Mouse (Mus musculus) cerebellum, adult 11-12 months (tissue): ENCODE measurements at regions not wholly inside any gene's neighbourhood (a gene's known extent, or its start where the extent isn't known, plus 50 kb on each side); places are given as distances from the start of the nearest gene placed in this dataset.
"Not testable (repeated sequence)": the region's sequence is repeated elsewhere in the genome, so short reads cannot be mapped to it uniquely, and the experiment has no call there.

Source experiments
- DNase-seq: peaks from one replicate; pipeline ENCODE4 v3.0.0; 2022

- no peak for DNase-seq
Measured at GRCm38 (mm10) chr12:79988401-79989358, 124.1 kb downstream of the Zfp36l1 start.

- no peak for DNase-seq
Measured at GRCm38 (mm10) chr12:79986241-79986976, 126.4 kb downstream of the Zfp36l1 start.

- DNase-seq: no peak
Measured at GRCm38 (mm10) chr12:79984985-79985747, 127.6 kb downstream of the Zfp36l1 start.

GRCm38 (mm10) chr12:79984025-79984790, 128.6 kb downstream of the Zfp36l1 start:
- no peak for DNase-seq

GRCm38 (mm10) chr12:79983232-79983631, 129.6 kb downstream of the Zfp36l1 start:
- DNase-seq: no peak

- not testable (repeated sequence) for DNase-seq
Measured at GRCm38 (mm10) chr12:79982497-79982896, 130.3 kb downstream of the Zfp36l1 start.

- no peak for DNase-seq
Measured at GRCm38 (mm10) chr12:79980711-79981110, 132.1 kb downstream of the Zfp36l1 start.

GRCm38 (mm10) chr12:79977136-79977535, 135.7 kb downstream of the Zfp36l1 start:
- no peak for DNase-seq

GRCm38 (mm10) chr12:79975466-79976239, 137.2 kb downstream of the Zfp36l1 start:
- no peak for DNase-seq

- DNase-seq: no peak
Measured at GRCm38 (mm10) chr12:79975050-79975449, 137.8 kb downstream of the Zfp36l1 start.

- no peak for DNase-seq
Measured at GRCm38 (mm10) chr12:79974530-79974929, 138.3 kb downstream of the Zfp36l1 start.

GRCm38 (mm10) chr12:79973566-79974230, 139.1 kb downstream of the Zfp36l1 start:
- no peak for DNase-seq

- DNase-seq: no peak
Measured at GRCm38 (mm10) chr12:79970981-79971390, 141.8 kb downstream of the Zfp36l1 start.

GRCm38 (mm10) chr12:79970227-79970901, 142.4 kb downstream of the Zfp36l1 start:
- peak; percentile 28 for DNase-seq

GRCm38 (mm10) chr12:79969346-79970226, 143.2 kb downstream of the Zfp36l1 start:
- no peak for DNase-seq

- DNase-seq: no peak
Measured at GRCm38 (mm10) chr12:79968676-79969075, 144.1 kb downstream of the Zfp36l1 start.

- peak; percentile 60 for DNase-seq
Measured at GRCm38 (mm10) chr12:79967491-79968255, 145.1 kb downstream of the Zfp36l1 start.
